Mouse (Mus musculus): ENCODE results near the gene Gla.

- TF ChIP-seq CTCF (IDR thresholded peaks at IDR 0.05; ENCODE audit: low read depth) (no peak), EP300 (IDR thresholded peaks at IDR 0.05; ENCODE audit: low read depth) (no peak)
These were observed 20.8 kb upstream of the Gla start for GRCm38 (mm10) chrX:134621685-134622084.

Measured in heart, postnatal 0 days (tissue).